Mouse (Mus musculus): Measurements from ENCODE around the gene Galnt11. TPM values are rescaled to one million over a fixed set of nuclear protein-coding genes. Genes with fewer than 3 reads are reported as not detected.

Galnt11 gene
- polyA plus RNA-seq, 1 experiment from 2014 or later = 35.5 TPM

DNA sequence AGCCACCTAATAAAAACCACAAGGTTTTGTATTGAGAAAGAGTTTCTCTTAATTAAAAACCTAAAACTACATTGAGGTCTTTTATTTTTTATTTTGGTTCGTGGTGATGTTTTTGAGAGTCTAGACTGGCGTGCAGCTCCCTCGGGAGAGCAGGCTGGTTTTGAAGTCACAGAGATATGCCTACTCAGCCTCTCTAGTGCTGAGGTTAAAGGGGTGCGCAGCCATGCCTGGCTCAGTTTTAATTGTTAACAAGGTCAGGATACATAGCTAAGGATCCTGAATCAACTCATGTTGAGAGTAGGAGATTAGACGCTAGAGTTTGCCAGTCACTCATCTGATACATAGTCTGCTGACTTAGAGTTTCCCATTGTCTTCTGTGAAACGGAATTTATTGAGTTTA is 39.7 kb downstream of the Galnt11 start:
- H3K4me2 ChIP-seq = no peak overlapping the region
- peaks cover 54% of the 10 kb centered on the region; the same call in 1 of the 2 replicates for H3K36me3 ChIP-seq
- no peaks in the 10 kb centered on the region for H3K9me3 ChIP-seq
- H3K9ac ChIP-seq = no peak overlapping the region
- WGBS = 84% methylated on average over 6 of the region's 6 CpGs
- no peak overlapping the region for H3K4me3 ChIP-seq (replicated peaks)
- no peak for ATAC-seq (ENCODE audit: insufficient read depth, low FRiP score, low read depth)
- H3K27me3 ChIP-seq (replicated peaks) = no peaks in the 10 kb centered on the region
- no peaks in the 10 kb centered on the region for H3K4me1 ChIP-seq
- H3K27ac ChIP-seq = no peak overlapping the region

DNA sequence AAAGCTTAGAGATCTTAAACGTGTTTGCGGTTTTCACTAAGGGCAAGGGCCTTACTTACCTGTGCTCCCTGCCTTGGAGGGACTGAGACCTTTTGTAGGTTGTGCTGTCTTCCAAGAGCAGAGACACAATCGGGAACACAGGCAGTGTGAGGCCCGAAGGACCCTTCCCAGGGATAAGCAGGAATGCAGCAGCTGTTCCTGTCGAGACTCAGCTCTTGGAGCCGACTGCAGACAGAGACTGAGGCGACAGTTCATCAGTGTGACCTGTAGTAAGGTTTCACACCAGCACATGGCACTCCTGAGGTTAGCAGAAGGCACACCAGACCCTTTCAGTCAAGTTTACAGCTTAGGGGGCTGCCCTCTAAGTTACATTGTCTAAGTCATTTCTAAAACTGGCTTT is 40.6 kb downstream of the Galnt11 start:
- H3K27ac ChIP-seq = no peak overlapping the region
- H3K36me3 ChIP-seq = peaks cover 56% of the 10 kb centered on the region; the same call in 1 of the 2 replicates
- no peak overlapping the region for H3K4me3 ChIP-seq (replicated peaks)
- H3K9ac ChIP-seq = no peak overlapping the region
- H3K4me1 ChIP-seq = no peaks in the 10 kb centered on the region
- H3K27me3 ChIP-seq (replicated peaks) = no peaks in the 10 kb centered on the region
- ATAC-seq (ENCODE audit: insufficient read depth, low FRiP score, low read depth) = no peak
- H3K9me3 ChIP-seq = no peaks in the 10 kb centered on the region
- 78% methylated on average over 7 of the region's 7 CpGs for WGBS
- H3K4me2 ChIP-seq = no peak overlapping the region

DNA sequence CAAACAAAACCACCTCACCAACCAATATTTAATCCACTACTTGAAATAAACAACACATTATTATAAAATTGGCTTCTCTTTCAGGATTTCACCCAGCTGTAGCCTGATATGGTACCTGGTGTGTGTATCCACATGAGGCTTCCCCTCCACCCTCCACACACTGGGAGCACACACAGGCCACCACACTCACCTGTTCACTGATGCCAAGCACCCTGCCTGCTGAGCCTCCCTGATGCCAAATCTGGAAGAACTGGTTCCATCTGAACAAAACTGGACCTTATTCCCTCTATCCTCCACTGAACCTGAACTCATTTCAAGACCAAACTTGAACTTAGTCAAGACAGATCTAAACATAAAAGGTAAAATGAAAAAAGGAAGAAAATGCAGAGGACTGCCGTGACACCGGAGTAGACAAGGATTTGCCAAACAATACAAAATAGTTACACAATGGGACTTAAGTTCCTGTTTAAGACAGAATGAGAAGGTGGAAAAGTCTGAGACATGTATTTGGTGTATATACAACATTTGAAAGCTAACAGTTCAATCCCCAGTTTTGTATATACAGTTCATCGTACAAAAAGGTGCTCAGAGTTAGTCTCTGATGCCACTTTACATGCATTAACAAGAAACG is 46.7 kb downstream of the Galnt11 start:
- H3K4me2 ChIP-seq = no peak overlapping the region
- H3K27ac ChIP-seq = no peak overlapping the region
- no peak overlapping the region for H3K9ac ChIP-seq
- ATAC-seq (ENCODE audit: insufficient read depth, low FRiP score, low read depth) = no peak
- WGBS = 85% methylated on average over 4 of the region's 4 CpGs
- H3K9me3 ChIP-seq = no peaks in the 10 kb centered on the region
- peaks cover 38% of the 10 kb centered on the region for H3K36me3 ChIP-seq
- H3K4me3 ChIP-seq (replicated peaks) = no peak overlapping the region
- no peaks in the 10 kb centered on the region for H3K27me3 ChIP-seq (replicated peaks)
- no peaks in the 10 kb centered on the region for H3K4me1 ChIP-seq

DNA sequence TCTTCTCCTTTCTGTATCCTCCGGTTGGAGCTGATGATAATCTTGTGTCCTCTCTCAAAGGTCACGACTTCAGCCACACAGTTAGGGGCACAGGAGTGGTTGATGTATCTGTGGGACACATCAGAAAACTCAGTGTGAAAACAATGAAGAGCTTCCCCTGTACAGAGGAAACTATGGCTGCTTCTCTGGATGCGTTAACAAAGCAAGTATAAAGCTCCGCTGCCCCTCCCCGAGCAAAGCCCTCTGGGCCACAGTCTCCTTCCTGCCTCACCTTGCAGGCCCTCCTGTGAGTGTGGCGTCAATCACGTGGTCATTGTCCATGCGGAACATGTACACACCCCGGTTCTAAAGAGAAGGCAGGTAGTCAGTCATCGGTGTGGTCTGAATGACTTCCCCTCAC is 53.9 kb downstream of the Galnt11 start:
- Histone ChIP-seq H3K36me3 (peaks cover 18% of the 10 kb centered on the region), H3K4me2 (no peak overlapping the region), H3K27me3 (replicated peaks) (no peaks in the 10 kb centered on the region), H3K27ac (no peak overlapping the region), H3K4me1 (no peaks in the 10 kb centered on the region), H3K4me3 (replicated peaks) (no peak overlapping the region), H3K9me3 (no peaks in the 10 kb centered on the region), H3K9ac (no peak overlapping the region)
- 85% methylated on average over 10 of the region's 10 CpGs for WGBS
- no peak for ATAC-seq (ENCODE audit: insufficient read depth, low FRiP score, low read depth)

DNA sequence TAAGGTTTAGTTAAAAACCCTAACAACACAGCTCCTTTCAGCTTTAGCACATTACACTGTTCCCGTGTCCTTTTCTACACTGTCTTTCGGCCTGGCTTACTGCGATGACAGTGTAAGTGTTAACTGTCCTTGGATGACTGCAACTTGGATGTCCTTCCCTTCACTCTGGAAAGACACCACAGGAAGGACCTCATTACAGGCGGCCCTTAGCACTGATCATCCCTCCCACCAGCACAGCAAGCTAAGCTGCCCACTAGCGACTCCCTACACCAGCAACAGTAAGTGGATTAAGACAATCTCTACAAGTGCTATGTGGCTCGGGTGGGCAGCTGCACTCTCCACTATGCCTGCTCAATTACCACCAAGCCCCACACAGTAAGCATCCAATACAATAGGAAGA is 54.7 kb downstream of the Galnt11 start:
- H3K9me3 ChIP-seq = no peaks in the 10 kb centered on the region
- H3K27ac ChIP-seq = no peak overlapping the region
- no peak overlapping the region for H3K4me2 ChIP-seq
- H3K4me1 ChIP-seq = no peaks in the 10 kb centered on the region
- H3K4me3 ChIP-seq (replicated peaks) = no peak overlapping the region
- ATAC-seq (ENCODE audit: insufficient read depth, low FRiP score, low read depth) = no peak
- H3K9ac ChIP-seq = no peak overlapping the region
- WGBS = 81% methylated on average over 6 of the region's 6 CpGs
- H3K36me3 ChIP-seq = peaks cover 22% of the 10 kb centered on the region
- no peaks in the 10 kb centered on the region for H3K27me3 ChIP-seq (replicated peaks)

DNA sequence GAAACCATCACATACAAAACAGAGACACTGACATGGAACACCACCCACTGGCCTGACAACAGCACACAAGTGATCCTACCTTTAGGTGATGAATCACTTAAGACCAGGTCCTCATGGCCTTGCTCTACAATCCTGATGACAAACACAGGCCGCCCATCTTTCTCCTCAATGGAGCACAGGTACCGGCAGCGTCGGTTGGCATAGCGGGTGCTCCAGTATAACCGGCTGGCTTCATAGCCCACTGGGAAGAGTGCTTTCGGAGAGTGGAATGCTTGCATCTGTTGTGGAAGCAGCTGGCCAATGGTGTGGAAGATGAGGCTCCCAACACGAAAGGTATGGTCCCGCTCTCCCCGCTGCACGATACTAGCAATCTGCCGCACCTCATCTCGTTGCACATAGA is 62.3 kb downstream of the Galnt11 start:
- H3K36me3 ChIP-seq = peaks cover 45% of the 10 kb centered on the region

DNA sequence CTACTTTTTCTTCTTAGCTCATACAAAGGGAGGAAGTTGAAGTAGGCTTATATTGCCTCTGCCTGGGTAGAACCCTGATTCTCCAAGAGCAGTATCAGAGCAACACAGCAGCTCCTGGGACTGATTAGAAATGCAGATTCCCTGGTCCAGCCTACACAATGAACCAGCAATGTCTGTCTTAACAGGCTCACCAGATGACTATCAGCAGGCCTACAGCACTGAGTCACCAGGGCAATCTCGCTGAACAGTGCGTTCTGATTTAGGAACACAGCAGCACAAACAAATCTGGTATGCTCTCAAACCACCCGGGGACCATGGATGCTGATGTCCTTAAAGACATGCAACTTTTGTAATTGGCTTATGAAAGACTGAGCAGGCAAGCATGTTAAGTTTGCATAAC is 75.1 kb downstream of the Galnt11 start:
- Histone ChIP-seq H3K36me3 (peaks cover 24% of the 10 kb centered on the region), H3K4me2 (no peak overlapping the region), H3K27ac (no peak overlapping the region), H3K4me3 (replicated peaks) (no peak overlapping the region), H3K9me3 (no peaks in the 10 kb centered on the region), H3K9ac (no peak overlapping the region), H3K4me1 (no peaks in the 10 kb centered on the region), H3K27me3 (replicated peaks) (no peaks in the 10 kb centered on the region)
- ATAC-seq (ENCODE audit: insufficient read depth, low FRiP score, low read depth) = no peak
- 78% methylated on average over 3 of the region's 3 CpGs for WGBS

More for the DNA sequence above, 62.3 kb downstream of the Galnt11 start:
- ATAC-seq (ENCODE audit: insufficient read depth, low FRiP score, low read depth) = no peak
- Histone ChIP-seq H3K27ac (no peak overlapping the region), H3K9me3 (no peaks in the 10 kb centered on the region), H3K4me2 (no peak overlapping the region), H3K4me1 (no peaks in the 10 kb centered on the region), H3K4me3 (replicated peaks) (no peak overlapping the region), H3K9ac (no peak overlapping the region), H3K27me3 (replicated peaks) (no peaks in the 10 kb centered on the region)
- WGBS = 96% methylated on average over 13 of the region's 13 CpGs

DNA sequence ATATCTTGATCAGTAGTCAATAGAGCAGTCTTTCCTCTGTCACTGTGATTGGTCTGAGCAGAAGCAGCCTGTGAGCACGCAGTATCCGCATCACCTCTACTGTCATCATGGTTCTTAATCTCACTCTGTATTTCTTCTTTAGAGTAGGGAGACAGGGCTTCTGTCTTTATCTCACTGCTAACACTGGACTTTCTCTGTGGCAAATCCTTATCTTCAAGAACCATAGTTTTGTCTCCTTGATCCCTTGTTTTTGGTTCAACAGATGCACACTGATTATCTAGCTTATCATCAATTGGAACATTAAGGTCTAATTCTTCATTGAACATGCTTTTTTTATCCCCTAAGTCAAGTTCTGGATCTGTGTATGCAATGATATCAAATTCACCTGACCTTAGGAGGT is 88.5 kb downstream of the Galnt11 start:
- H3K4me3 ChIP-seq (replicated peaks) = no peak overlapping the region
- H3K4me2 ChIP-seq = no peak overlapping the region
- no peaks in the 10 kb centered on the region for H3K4me1 ChIP-seq
- no peak overlapping the region for H3K27ac ChIP-seq
- ATAC-seq (ENCODE audit: insufficient read depth, low FRiP score, low read depth) = no peak
- H3K27me3 ChIP-seq (replicated peaks) = no peaks in the 10 kb centered on the region
- peaks cover 40% of the 10 kb centered on the region for H3K36me3 ChIP-seq
- H3K9me3 ChIP-seq = no peaks in the 10 kb centered on the region
- 100% methylated on average over 2 of the region's 2 CpGs for WGBS
- H3K9ac ChIP-seq = no peak overlapping the region

DNA sequence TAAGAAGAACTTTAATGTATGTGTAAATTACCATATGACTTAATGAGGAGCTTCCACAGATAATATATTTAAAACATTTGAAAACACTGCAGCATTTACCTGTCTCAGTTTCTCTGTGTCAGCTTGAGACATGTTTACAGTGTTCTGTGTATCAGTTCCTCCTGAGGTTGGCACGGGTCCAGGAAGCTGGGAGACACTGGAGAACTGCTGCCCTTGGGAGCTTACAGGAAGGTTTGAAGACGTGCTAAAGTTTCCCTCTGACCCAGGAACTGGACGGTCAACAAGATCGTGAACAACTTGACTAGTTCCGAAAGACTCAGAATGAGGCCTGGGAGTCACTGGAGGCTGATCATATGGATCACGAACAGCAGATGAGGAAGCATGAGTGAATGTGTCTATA is 92.2 kb downstream of the Galnt11 start:
- H3K9ac ChIP-seq = no peak overlapping the region
- WGBS = 74% methylated on average over 6 of the region's 6 CpGs
- no peak overlapping the region for H3K27ac ChIP-seq
- H3K36me3 ChIP-seq = peaks cover 44% of the 10 kb centered on the region
- no peak overlapping the region for H3K4me3 ChIP-seq (replicated peaks)
- H3K4me2 ChIP-seq = no peak overlapping the region
- H3K4me1 ChIP-seq = no peaks in the 10 kb centered on the region
- H3K27me3 ChIP-seq (replicated peaks) = no peaks in the 10 kb centered on the region
- no peaks in the 10 kb centered on the region for H3K9me3 ChIP-seq
- ATAC-seq (ENCODE audit: insufficient read depth, low FRiP score, low read depth) = no peak

Other genes with a start within 250 kb of the Galnt11 start
- 41.3 and 44.0 TPM in 2 replicates for gene Prkag2, start 121.3 kb upstream of the Galnt11 start, polyA plus RNA-seq (2015; fragmentation: Nextera tagmentation; extraction: Ambion mirVana)
- gene Galntl5, start 40.4 kb upstream of the Galnt11 start, polyA plus RNA-seq (2015; fragmentation: Nextera tagmentation; extraction: Ambion mirVana) = not detected in 2 replicates
- gene E130116L18Rik, start 1.2 kb downstream of the Galnt11 start, polyA plus RNA-seq (2015; fragmentation: Nextera tagmentation; extraction: Ambion mirVana) = not detected in 2 replicates

All from stomach, embryonic 15.5 days (tissue).